Mouse (Mus musculus) heart, embryonic 13.5 days (tissue): ENCODE results near the gene Elp5. TPM values are rescaled to one million over a fixed set of nuclear protein-coding genes. Genes with fewer than 3 reads are reported as not detected.
A peak's percentile ranks its signal among the peaks of the same experiment; 100 is the strongest.
"Not testable (repeated sequence)": the region's sequence is repeated elsewhere in the genome, so short reads cannot be mapped to it uniquely, and the experiment has no call there.

ENCODE experiments used
- ATAC-seq: fragments of 200-750 bp; cut with Nextera tagmentation; 2 replicates; pipeline ENCODE4 v1.8.0; 2017; ENCODE audit warnings: moderate TSS enrichment; ENCODE audit not compliant: insufficient number of reproducible peaks, low FRiP score, low TSS enrichment; ENCODE audit errors: extremely low read depth
- H3K27ac ChIP-seq: fragments of 300-500 bp; sonication (generic); replicated peaks from 2 replicates; pipeline ENCODE4 v1.5.1; 2015; ENCODE audit warnings: moderate library complexity, mild to moderate bottlenecking, inconsistent platforms
- H3K27me3 ChIP-seq: fragments of 300-500 bp; sonication (generic); replicated peaks from 2 replicates; pipeline ENCODE4 v1.6.1; 2015; ENCODE audit warnings: mild to moderate bottlenecking, inconsistent platforms
- H3K36me3 ChIP-seq: fragments of 300-500 bp; sonication (generic); 2 replicates; pipeline ENCODE4 v1.6.1; 2015; ENCODE audit warnings: mild to moderate bottlenecking, inconsistent platforms
- H3K4me1 ChIP-seq: fragments of 300-500 bp; sonication (generic); 2 replicates; pipeline ENCODE4 v1.6.1; 2015; ENCODE audit warnings: inconsistent platforms
- H3K4me2 ChIP-seq: fragments of 300-500 bp; sonication (generic); 2 replicates; pipeline ENCODE4 v1.6.1; 2015; ENCODE audit warnings: inconsistent platforms, mild to moderate bottlenecking, moderate library complexity
- H3K4me3 ChIP-seq: fragments of 300-500 bp; sonication (generic); 2 replicates; pipeline ENCODE4 v1.5.1; 2015; ENCODE audit warnings: moderate library complexity, mild to moderate bottlenecking, inconsistent platforms
- H3K9ac ChIP-seq: fragments of 300-500 bp; sonication (generic); 2 replicates; pipeline ENCODE4 v1.6.1; 2015; ENCODE audit warnings: inconsistent platforms, mild to moderate bottlenecking, moderate library complexity
- H3K9me3 ChIP-seq: fragments of 300-500 bp; sonication (generic); 2 replicates; pipeline ENCODE4 v1.6.1; 2016; ENCODE audit warnings: inconsistent platforms
- WGBS: fragments of 180-500 bp; shearing (Covaris S2); methylation state at CpG from one replicate; pipeline ENCODE4 v1.1.7; 2015; ENCODE audit warnings: mixed read lengths; 5-methylcytosine and 5-hydroxymethylcytosine counted together
- polyA plus RNA-seq: library from polyadenylated mRNA; unstranded; fragments of >200 nt; fragmentation: Nextera tagmentation; extraction: Ambion mirVana; gene quantifications from 2 replicates; pipeline ENCODE4 v1.2.1, GENCODE M21; 2015

Gene Elp5
- polyA plus RNA-seq, 1 experiment from 2014 or later = 111 TPM

DNA sequence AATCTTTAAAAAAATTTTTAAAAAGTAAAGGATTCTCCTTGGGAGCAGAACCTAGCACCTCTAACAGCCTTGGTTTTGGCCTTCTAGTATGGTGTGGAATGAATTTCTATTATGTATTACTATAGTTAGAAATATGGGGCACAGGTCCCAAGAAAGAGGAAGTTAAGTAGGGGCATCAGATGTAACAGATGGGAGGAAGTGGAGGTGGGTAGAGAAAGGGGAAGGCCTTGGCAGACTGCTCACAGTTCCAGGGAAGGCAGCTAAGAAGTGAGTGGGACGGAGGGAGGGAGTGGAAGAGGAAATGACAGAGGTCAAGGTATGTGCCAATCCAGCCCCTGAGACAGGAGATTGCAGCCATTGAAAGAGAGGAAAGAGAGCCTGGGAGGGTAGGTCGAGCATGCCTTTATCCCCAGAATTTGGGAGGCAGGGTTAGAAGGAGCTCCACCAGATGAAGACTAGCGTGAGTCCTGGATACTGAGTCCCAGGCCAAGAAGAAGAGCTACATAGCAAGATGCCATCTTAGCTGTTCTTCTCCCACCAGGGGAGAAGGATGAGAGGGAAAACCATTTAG is 51.3 kb downstream of the Elp5 start:
- Histone ChIP-seq H3K27me3 (peaks cover 11% of the 10 kb centered on the region), H3K27ac (no peak overlapping the region), H3K4me1 (peaks cover 16% of the 10 kb centered on the region), H3K4me2 (no peak overlapping the region), H3K9me3 (no peaks in the 10 kb centered on the region), H3K36me3 (no peaks in the 10 kb centered on the region), H3K4me3 (no peak overlapping the region), H3K9ac (no peak overlapping the region)
- WGBS = 65% methylated on average over 3 of the region's 3 CpGs
- no peak for ATAC-seq

DNA sequence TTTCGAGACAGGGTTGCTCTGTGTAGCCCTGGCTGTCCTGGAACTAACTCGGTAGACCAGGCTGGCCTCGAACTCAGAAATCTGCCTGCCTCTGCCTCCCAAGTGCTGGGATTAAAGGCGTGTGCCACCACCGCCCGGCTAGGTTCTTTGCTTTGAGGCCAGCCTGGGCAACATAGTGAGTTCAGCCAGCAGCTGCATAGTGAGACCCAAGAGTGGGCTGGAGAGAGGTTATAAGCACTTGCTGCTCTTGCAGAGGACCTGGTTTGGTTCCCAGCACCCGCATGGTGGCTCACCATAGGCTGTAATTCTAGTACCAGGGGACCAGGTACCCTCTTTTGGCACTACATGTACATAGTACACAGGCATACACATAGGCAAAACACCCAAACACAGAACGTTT is 52.1 kb downstream of the Elp5 start:
- not testable (repeated sequence) for H3K4me3 ChIP-seq, H3K4me2 ChIP-seq, H3K27me3 ChIP-seq, ATAC-seq, H3K27ac ChIP-seq, H3K4me1 ChIP-seq, H3K9me3 ChIP-seq, H3K36me3 ChIP-seq, H3K9ac ChIP-seq
- 80% methylated on average over 8 of the region's 8 CpGs for WGBS

DNA sequence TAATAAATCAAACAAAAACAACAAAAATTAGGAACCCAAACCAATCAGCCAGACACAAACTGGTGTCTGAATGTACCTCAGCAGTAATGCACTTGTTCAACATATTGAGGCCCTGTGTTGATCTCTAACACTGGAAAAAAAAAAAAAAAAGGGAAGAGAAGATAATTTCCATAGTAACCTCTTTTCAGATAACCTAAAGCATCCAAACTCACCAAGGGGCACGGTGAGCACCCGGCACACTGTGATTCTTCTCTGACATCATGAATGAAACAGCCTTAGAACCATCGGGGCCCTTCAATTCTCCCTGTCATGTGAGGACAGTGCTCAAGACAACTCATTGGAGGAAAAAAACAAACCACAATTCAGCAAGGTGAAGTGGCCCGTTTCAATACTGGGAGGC is 52.6 kb downstream of the Elp5 start:
- 26% methylated on average over 4 of the region's 4 CpGs for WGBS

DNA sequence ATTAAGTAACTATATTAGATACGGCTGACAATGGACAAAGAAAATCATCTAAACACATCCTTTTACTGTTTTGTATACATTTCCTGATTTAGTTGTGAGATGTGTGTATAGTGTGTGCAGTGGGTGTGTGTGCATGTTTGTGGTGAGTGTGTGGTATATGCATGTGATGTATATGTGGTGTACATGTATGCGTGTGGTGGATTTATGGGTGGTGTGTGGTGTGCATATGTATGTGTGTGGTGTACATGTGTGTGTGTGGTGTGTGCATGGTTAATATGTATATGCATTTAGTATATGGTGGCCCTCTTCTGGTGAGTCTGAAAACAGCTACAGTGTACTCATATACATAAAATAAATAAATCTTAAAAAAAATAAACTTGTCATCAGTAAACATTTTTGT is 54.8 kb downstream of the Elp5 start:
- WGBS = 88% methylated on average over 2 of the region's 2 CpGs
- no peaks in the 10 kb centered on the region for H3K9me3 ChIP-seq
- ATAC-seq = no peak

More for the DNA sequence above, 52.6 kb downstream of the Elp5 start:
- Histone ChIP-seq H3K9me3 (no peaks in the 10 kb centered on the region), H3K27me3 (peaks cover 2% of the 10 kb centered on the region; the same call in 1 of the 2 replicates), H3K36me3 (no peaks in the 10 kb centered on the region), H3K4me3 (no peak overlapping the region), H3K9ac (no peak overlapping the region), H3K4me2 (no peak overlapping the region), H3K27ac (no peak overlapping the region), H3K4me1 (peaks cover 5% of the 10 kb centered on the region)
- ATAC-seq = no peak

DNA sequence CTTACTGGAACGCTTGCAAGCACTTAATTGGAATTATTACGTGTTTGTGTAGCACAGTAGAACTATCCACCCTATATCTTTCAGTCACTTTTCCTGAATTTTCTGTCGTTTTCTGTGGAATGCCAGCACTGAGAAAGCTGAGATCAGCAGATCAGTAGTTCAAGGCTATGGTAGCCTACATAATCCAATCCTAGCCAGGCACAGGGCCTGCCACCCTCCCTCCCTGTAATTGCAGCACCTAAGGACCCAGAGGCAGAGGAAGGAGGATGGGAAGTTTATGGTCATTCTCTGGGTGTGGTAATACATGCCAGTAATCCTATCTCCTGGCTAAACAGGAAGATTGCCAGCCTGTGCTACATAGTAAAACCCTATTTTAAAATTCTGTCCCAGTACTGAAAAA is 59.5 kb downstream of the Elp5 start:
- no peaks in the 10 kb centered on the region for H3K27me3 ChIP-seq
- peak overlapping the region; percentile 83 for H3K4me2 ChIP-seq
- peak overlapping the region; percentile 86; the same call in 1 of the 2 replicates for H3K9ac ChIP-seq
- H3K9me3 ChIP-seq = no peaks in the 10 kb centered on the region
- no peak for ATAC-seq
- H3K4me3 ChIP-seq = peak overlapping the region; percentile 91
- H3K36me3 ChIP-seq = peaks cover 14% of the 10 kb centered on the region
- peaks cover 28% of the 10 kb centered on the region for H3K4me1 ChIP-seq
- 64% methylated on average over 3 of the region's 3 CpGs for WGBS
- peak overlapping the region; percentile 99; the same call in 1 of the 2 replicates for H3K27ac ChIP-seq

More for the DNA sequence above, 54.8 kb downstream of the Elp5 start:
- no peak overlapping the region for H3K9ac ChIP-seq
- no peak overlapping the region for H3K4me2 ChIP-seq
- H3K27ac ChIP-seq = no peak overlapping the region
- H3K4me3 ChIP-seq = no peak overlapping the region
- no peaks in the 10 kb centered on the region for H3K36me3 ChIP-seq
- H3K4me1 ChIP-seq = peaks cover 4% of the 10 kb centered on the region
- no peaks in the 10 kb centered on the region for H3K27me3 ChIP-seq

DNA sequence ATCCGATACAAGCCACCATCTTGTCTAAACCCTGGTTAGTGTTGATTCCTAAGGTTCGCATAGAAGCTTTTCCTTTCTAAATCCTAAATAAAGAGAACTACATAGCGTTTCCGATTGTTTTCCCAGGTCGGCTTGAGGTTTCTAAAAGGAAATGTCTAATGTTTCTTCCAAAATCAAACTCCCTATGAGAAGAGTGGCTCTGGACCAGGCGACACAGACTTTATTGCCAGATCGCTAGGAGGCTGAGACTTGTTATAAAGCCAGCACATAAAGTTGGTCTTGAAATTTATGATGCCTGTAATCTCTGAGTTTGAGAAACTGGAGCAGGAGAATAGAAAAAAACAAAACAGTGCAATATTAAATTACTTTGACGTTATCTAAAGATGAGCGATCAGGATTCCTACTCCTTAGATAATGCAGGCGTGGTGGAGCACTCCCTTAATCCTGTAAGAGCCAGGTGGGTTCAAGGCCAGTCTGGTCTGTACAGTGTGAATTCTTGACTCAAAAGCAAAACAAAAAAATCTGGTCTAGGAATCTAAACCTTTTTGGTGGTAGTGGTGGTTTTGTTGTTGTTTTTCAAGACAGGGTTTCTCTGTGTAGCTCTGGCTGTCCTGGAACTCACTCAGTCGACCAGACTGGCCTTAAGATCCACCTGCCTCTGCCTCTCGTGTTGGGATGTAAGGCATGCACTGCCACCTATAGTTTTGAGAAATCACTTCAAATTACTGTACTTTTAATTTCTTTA is 60.1 kb downstream of the Elp5 start:
- peaks cover 20% of the 10 kb centered on the region for H3K36me3 ChIP-seq
- peak overlapping the region; percentile 91 for H3K4me3 ChIP-seq
- H3K4me1 ChIP-seq = peaks cover 34% of the 10 kb centered on the region
- H3K27ac ChIP-seq = peak overlapping the region; percentile 99
- peak overlapping the region; percentile 83 for H3K4me2 ChIP-seq
- H3K27me3 ChIP-seq = no peaks in the 10 kb centered on the region
- no peak for ATAC-seq
- WGBS = 3% methylated on average over 12 of the region's 12 CpGs
- no peaks in the 10 kb centered on the region for H3K9me3 ChIP-seq
- peak overlapping the region; percentile 86 for H3K9ac ChIP-seq

DNA sequence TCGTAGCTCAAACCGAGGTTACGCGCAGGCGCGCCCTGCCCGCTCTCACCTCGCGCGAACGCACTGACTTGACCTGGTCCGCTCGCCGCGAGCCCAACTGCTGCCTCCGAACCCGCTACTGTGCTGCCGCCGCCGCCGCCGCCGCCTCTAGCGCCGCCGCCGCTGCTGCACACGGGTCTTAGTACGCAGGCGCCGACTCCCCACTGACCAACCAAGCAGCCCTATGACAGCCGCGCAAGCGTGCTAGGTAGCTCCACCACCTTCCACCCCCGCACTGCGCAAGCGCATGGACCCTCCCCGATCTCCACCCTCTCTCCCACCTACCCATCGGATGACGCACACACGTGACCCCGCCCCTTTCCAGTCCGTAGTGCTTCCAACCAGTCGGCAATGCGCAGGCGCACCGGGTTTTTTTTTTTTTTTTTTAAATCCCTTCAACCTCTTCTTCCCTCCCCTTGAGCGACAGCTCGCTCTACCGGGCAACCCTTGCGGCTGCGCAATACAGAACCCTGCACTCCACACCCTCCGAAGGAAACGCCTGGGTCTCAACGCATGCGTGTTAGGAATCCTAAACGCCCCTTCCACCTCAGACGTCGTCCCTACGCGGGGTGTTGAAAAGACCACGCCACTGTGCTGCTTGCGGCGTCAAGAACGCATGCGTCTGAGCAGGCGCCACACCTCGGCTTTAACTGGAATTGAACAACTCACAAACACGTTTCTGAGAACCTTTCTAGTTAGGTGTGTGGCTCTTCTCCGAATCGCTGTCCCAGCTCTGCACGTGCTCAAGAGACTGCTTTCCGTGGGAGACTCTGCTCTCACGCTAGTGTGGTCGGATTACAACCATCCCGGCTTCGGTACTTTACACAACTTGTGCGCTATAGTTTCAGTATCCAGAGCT is 61.0 kb downstream of the Elp5 start, which contains the start of gene Eif5a:
Gene Eif5a, minus strand, starts transcription at position 845 of the 898 bp plus-strand sequence.
- no peaks in the 10 kb centered on the region for H3K9me3 ChIP-seq
- H3K9ac ChIP-seq = peak within 1 kb of the TSS; percentile 99
- no peaks in the 10 kb centered on the region for H3K27me3 ChIP-seq
- H3K4me1 ChIP-seq = peaks cover 42% of the 10 kb centered on the region
- ATAC-seq = peak; percentile 94
- peak within 1 kb of the TSS; percentile 97 for H3K4me2 ChIP-seq
- WGBS = under 1% methylated on average over 78 of the region's 78 CpGs
- peak within 1 kb of the TSS; percentile 91 for H3K4me3 ChIP-seq
- peak within 1 kb of the TSS; percentile 99 for H3K27ac ChIP-seq
- peaks cover 28% of the 10 kb centered on the region for H3K36me3 ChIP-seq

DNA sequence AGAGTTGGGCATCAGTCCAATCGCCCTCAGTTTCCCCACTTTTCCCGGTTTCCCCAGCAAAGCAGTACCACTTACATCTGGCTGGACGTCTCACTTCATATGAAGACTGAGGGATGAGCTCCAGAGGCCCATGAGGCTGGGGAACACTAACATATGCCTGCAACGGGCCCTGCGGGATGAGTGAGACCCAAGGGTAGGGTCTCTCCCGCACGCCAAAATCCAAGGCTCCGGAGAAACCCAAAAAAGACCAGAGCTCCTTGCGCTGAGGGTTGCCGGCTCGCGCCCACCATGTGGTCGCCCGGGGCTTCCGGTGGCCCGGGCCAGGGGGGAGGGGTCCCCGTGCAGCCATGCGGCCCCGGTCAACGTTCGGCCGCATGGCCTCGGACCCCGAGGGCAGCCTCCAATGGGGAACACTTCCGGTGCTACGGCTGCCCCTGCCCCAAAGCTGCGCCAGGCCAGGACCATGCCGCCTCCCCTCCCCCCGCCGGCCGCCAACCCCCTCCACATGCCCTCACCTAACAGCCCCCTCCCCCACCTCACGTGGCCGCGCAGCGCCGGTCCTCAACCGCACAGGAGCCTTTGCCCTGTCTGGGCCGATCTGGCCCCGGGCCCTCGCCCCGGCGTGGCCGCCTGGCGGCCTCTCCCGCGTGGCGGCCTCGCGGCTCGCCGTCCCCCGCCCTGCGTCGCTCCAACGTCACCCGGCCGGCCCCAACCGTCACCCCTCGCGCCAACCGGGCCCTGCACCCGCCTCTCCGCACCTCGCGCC is 61.9 kb downstream of the Elp5 start:
- Histone ChIP-seq H3K9me3 (no peaks in the 10 kb centered on the region), H3K9ac (peak overlapping the region; percentile 99), H3K4me1 (peaks cover 51% of the 10 kb centered on the region), H3K36me3 (peaks cover 37% of the 10 kb centered on the region), H3K4me3 (peak overlapping the region; percentile 91), H3K27ac (peak overlapping the region; percentile 99), H3K4me2 (peak overlapping the region; percentile 97), H3K27me3 (no peaks in the 10 kb centered on the region)
- WGBS = under 1% methylated on average over 62 of the region's 65 CpGs
- peak; percentile 17 for ATAC-seq

DNA sequence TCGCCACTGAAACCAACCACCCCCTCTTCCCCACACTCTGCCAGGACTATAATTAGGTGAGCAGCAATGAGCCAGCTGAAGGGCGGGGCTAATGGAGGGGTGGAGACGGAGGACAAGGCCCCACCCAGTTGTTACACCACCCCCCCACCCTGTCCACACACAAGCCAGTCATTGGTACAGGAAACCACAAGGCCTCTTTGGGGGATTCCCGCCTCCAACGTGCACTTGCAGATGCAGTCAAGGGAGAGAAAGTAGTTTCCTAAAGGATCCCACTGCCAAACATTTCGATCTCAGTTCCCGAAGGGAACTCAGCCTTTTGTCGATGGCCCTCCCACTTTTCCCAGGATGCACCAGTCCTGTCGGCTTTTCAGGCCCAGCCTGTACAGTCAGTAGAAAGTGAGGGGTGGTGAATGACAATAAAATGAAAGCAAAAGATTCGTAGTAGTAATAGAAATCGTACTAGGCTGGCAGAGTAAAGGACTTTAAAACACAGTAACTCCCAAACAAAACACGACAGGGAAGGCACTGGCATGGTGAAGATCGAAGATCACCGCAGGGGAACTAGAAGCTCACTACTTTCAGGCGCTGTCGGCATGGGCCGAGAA is 62.6 kb downstream of the Elp5 start:
- Histone ChIP-seq H3K4me2 (peak overlapping the region; percentile 97), H3K9ac (peak overlapping the region; percentile 99)
- ATAC-seq = 0 out of 2 replicates have a peak, but pooled peaks have one; percentile 26

DNA sequence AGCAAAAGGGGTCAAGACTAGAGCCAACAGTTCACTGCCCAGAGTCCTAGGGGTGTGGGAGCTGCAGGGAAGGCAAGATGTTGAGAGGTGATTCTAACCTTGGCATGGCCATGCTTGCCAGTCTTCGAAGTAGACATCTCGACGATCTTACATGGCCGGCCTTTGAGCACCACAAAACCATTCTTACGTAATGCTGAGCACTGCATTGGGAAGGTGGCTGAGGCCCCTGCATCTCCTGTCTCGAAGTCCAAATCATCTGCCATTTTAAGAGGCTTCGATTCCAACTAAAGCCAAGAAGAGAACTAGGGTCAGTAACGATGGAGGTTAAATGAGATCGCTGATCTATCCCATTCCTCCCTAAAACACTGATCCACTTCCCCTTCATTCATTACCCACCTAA is 63.3 kb downstream of the Elp5 start:
- H3K9me3 ChIP-seq = no peaks in the 10 kb centered on the region
- H3K4me2 ChIP-seq = peak overlapping the region; percentile 97
- H3K4me3 ChIP-seq = peak overlapping the region; percentile 91
- H3K36me3 ChIP-seq = peaks cover 45% of the 10 kb centered on the region
- no peaks in the 10 kb centered on the region for H3K27me3 ChIP-seq
- peaks cover 63% of the 10 kb centered on the region for H3K4me1 ChIP-seq
- peak overlapping the region; percentile 99 for H3K27ac ChIP-seq
- H3K9ac ChIP-seq = peak overlapping the region; percentile 99
- 68% methylated on average over 9 of the region's 9 CpGs for WGBS
- ATAC-seq = no peak

More for the DNA sequence above, 62.6 kb downstream of the Elp5 start:
- H3K27me3 ChIP-seq = no peaks in the 10 kb centered on the region
- H3K4me1 ChIP-seq = peaks cover 58% of the 10 kb centered on the region
- no peaks in the 10 kb centered on the region for H3K9me3 ChIP-seq
- H3K4me3 ChIP-seq = peak overlapping the region; percentile 91
- under 1% methylated on average over 17 of the region's 17 CpGs for WGBS
- peak overlapping the region; percentile 99 for H3K27ac ChIP-seq
- H3K36me3 ChIP-seq = peaks cover 44% of the 10 kb centered on the region
